In the genomic region with DNA sequence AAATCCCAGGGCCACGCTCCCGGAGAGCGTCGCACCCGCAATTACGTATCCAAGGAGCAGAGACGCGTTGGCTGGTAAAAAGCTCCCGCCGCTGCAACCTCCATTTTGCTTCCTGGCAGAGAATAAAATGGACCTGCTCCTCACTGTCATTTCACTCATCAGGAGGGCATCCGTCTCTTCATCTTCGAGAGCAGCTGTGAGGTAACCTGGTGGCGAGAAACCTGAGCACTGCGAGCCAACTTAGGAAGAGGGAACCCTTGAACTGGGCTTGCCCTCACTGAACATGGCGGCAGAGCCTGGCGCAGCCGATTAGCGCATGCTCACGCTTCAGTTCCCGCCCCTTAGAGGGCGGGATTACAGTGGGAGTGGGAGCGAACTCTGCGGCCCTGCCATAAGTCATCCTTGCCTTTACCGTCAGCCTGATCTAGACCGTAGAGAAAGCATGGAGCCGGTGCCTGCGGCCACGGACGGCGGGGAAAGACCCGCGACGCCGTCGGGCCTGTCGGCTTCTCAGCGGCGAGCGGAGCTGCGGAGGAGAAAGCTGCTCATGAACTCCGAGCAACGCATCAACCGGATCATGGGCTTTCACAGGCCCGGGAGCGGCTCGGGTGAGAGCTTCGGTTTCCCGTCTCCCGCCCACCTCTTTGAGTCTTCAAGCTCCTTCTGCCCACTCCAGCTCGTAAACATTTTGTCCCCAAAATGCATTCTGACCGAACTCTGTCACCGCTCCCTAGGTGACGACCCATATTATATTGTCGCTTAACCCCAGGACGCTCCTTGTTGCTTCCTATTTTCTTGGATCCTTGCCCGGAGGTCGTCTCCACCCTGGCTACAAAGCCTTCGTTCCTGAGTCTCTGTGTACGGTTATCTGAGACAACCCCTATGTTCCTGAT, we compare ENCODE assay signal across 8 mouse cellular contexts. TPM values are rescaled to one million over a fixed set of nuclear protein-coding genes. Genes with fewer than 3 reads are reported as not detected.
A peak's percentile ranks its signal among the peaks of the same experiment; 100 is the strongest.
DNase-seq lines count a peak whose midpoint lies in the region; ATAC-seq and TF ChIP-seq lines count a peak whose summit lies in the region.

A gene (plus strand): TSS at position 357 of the 893 bp plus-strand sequence.

- no peak for TF ChIP-seq CTCF in kidney, adult 2 months (conservative IDR thresholded peaks at IDR 0.05; ENCODE audit: insufficient read depth, insufficient read length, low read depth, low read length)
- no peak for TF ChIP-seq CTCF in spleen, adult 2 months (IDR thresholded peaks at IDR 0.05; ENCODE audit: extremely low read depth, insufficient read depth, insufficient read length, insufficient replicate concordance)

- ATAC-seq in embryonic facial prominence, embryonic 13.5 days (ENCODE audit: insufficient number of reproducible peaks, insufficient read depth, low FRiP score, low TSS enrichment, low read depth), result peak; percentile 96
- ATAC-seq in limb, embryonic 12.5 days (ENCODE audit: insufficient number of reproducible peaks, insufficient read depth, low FRiP score, low TSS enrichment, low read depth), result peak; percentile 99
- peak; percentile 98 for ATAC-seq in midbrain, embryonic 15.5 days (replicated peaks)

- no peaks in the 10 kb centered on the region for H3K27me3 ChIP-seq in embryonic facial prominence, embryonic 13.5 days
- no peaks in the 10 kb centered on the region for H3K27me3 ChIP-seq in kidney, adult 2 months (replicated peaks; ENCODE audit: control insufficient read depth, insufficient read depth, low read length)
- no peaks in the 10 kb centered on the region; the same call in 1 of the 2 replicates for H3K27me3 ChIP-seq in limb, embryonic 12.5 days
- no peaks in the 10 kb centered on the region for H3K27me3 ChIP-seq in midbrain, embryonic 15.5 days (replicated peaks)
- H3K27me3 ChIP-seq in spleen, adult 2 months (ENCODE audit: control insufficient read depth, insufficient read depth, low read length), result no peaks in the 10 kb centered on the region

- WGBS in embryonic facial prominence, embryonic 13.5 days, result under 1% methylated on average over 59 of the region's 59 CpGs
- WGBS in kidney, adult 2 months, result under 1% methylated on average over 59 of the region's 59 CpGs
- WGBS in limb, embryonic 12.5 days, result under 1% methylated on average over 59 of the region's 59 CpGs
- under 1% methylated on average over 59 of the region's 59 CpGs for WGBS in midbrain, embryonic 15.5 days
- WGBS in spleen, adult 2 months, result 1% methylated on average over 59 of the region's 59 CpGs

- H3K9ac ChIP-seq in embryonic facial prominence, embryonic 13.5 days, result peak within 1 kb of the TSS; percentile 84
- peak within 1 kb of the TSS; percentile 83 for H3K9ac ChIP-seq in limb, embryonic 12.5 days (replicated peaks)
- H3K9ac ChIP-seq in midbrain, embryonic 15.5 days, result peak within 1 kb of the TSS; percentile 89

- H3K27ac ChIP-seq in embryonic facial prominence, embryonic 13.5 days, result peak within 1 kb of the TSS; percentile 90
- peak within 1 kb of the TSS; percentile 90 for H3K27ac ChIP-seq in kidney, adult 2 months (ENCODE audit: insufficient read depth, low read depth, low read length)
- peak within 1 kb of the TSS; percentile 87 for H3K27ac ChIP-seq in limb, embryonic 12.5 days
- H3K27ac ChIP-seq in midbrain, embryonic 15.5 days, result peak within 1 kb of the TSS; percentile 93
- peak within 1 kb of the TSS; percentile 81 for H3K27ac ChIP-seq in spleen, adult 2 months (ENCODE audit: insufficient read depth, low read length)

- TF ChIP-seq POLR2A in kidney, adult 2 months (IDR thresholded peaks at IDR 0.05; ENCODE audit: low read depth, low read length), result peak; percentile 62
- peak; percentile 38 for TF ChIP-seq POLR2A in spleen, adult 2 months (IDR thresholded peaks at IDR 0.05; ENCODE audit: low read depth, low read length)

- peaks cover 26% of the 10 kb centered on the region for H3K4me1 ChIP-seq in embryonic facial prominence, embryonic 13.5 days
- H3K4me1 ChIP-seq in kidney, adult 2 months (ENCODE audit: control insufficient read depth, insufficient read depth, low read length), result 0 out of 2 replicates have a peak, but pooled peaks cover 4% of the 10 kb centered on the region
- peaks cover 22% of the 10 kb centered on the region for H3K4me1 ChIP-seq in limb, embryonic 12.5 days (replicated peaks)
- peaks cover 39% of the 10 kb centered on the region for H3K4me1 ChIP-seq in midbrain, embryonic 15.5 days
- peaks cover 8% of the 10 kb centered on the region; the same call in 1 of the 2 replicates for H3K4me1 ChIP-seq in spleen, adult 2 months (ENCODE audit: control insufficient read depth, insufficient read depth, insufficient read length)

- H3K9me3 ChIP-seq in embryonic facial prominence, embryonic 13.5 days, result no peaks in the 10 kb centered on the region
- no peaks in the 10 kb centered on the region for H3K9me3 ChIP-seq in limb, embryonic 12.5 days
- H3K9me3 ChIP-seq in midbrain, embryonic 15.5 days, result no peaks in the 10 kb centered on the region

- H3K4me2 ChIP-seq in embryonic facial prominence, embryonic 13.5 days, result peak within 1 kb of the TSS; percentile 86
- peak within 1 kb of the TSS; percentile 83 for H3K4me2 ChIP-seq in limb, embryonic 12.5 days
- H3K4me2 ChIP-seq in midbrain, embryonic 15.5 days, result peak within 1 kb of the TSS; percentile 64

- DNase-seq in 3134 (ENCODE audit: extremely low read depth, insufficient read length, low spot score), result peak; percentile 89
- DNase-seq in adrenal gland, postnatal 36 days, result peak; percentile 91 to 92
- peak; percentile 93 to 95 for DNase-seq in heart, adult 18-20 months
- DNase-seq in kidney, adult 2 months, result peak; percentile 93
- peak; percentile 70 to 81 for DNase-seq in spleen, adult 2 months (ENCODE audit: low read depth in 1 of 2, low spot score in 2 of 2)

- peaks cover 25% of the 10 kb centered on the region for H3K36me3 ChIP-seq in embryonic facial prominence, embryonic 13.5 days
- no peaks in the 10 kb centered on the region for H3K36me3 ChIP-seq in kidney, adult 2 months (ENCODE audit: control insufficient read depth, insufficient read depth, low read length)
- H3K36me3 ChIP-seq in limb, embryonic 12.5 days, result peaks cover 24% of the 10 kb centered on the region
- H3K36me3 ChIP-seq in midbrain, embryonic 15.5 days (replicated peaks), result 0 out of 2 replicates have a peak, but pooled peaks cover 4% of the 10 kb centered on the region
- peaks cover 3% of the 10 kb centered on the region; the same call in 1 of the 2 replicates for H3K36me3 ChIP-seq in spleen, adult 2 months (ENCODE audit: control insufficient read depth, insufficient read depth, low read length)

- peak within 1 kb of the TSS; percentile 86 for H3K4me3 ChIP-seq in embryonic facial prominence, embryonic 13.5 days
- peak within 1 kb of the TSS; percentile 88 for H3K4me3 ChIP-seq in kidney, adult 2 months (ENCODE audit: insufficient read depth, low read depth, low read length)
- H3K4me3 ChIP-seq in limb, embryonic 12.5 days (replicated peaks), result peak within 1 kb of the TSS; percentile 78
- H3K4me3 ChIP-seq in midbrain, embryonic 15.5 days, result peak within 1 kb of the TSS; percentile 89
- peak within 1 kb of the TSS; percentile 93 for H3K4me3 ChIP-seq in spleen, adult 2 months (ENCODE audit: extremely low read depth, insufficient read depth, insufficient read length)

RNA-seq across cellular contexts. Expression of the gene that starts here (rescaled TPM):
- 10 to 100 TPM; 32.8 to 34.0 TPM for total RNA-seq in adrenal gland, postnatal 36 days (2021)
- 76.3 and 76.5 TPM in 2 replicates for polyA plus RNA-seq in embryonic facial prominence, embryonic 13.5 days (2015; fragmentation: Nextera tagmentation; extraction: Ambion mirVana)
- 10 to 100 TPM; 11.6 to 11.7 TPM for total RNA-seq in heart, adult 18-20 months (2021)
- 21.4 and 26.6 TPM in 2 replicates for polyA plus RNA-seq in kidney, adult 2 months (2012; rRNA removed)
- 59.1 and 60.5 TPM in 2 replicates for polyA plus RNA-seq in limb, embryonic 12.5 days (2016; fragmentation: Nextera tagmentation; extraction: Ambion mirVana)
- polyA plus RNA-seq in midbrain, embryonic 15.5 days (2015; fragmentation: Nextera tagmentation; extraction: Ambion mirVana), result 94.4 and 103 TPM in 2 replicates
- polyA plus RNA-seq in spleen, adult 2 months (2012; rRNA removed), result 7.6 and 8.5 TPM in 2 replicates

Comparison
In these comparisons a context has a peak if more than half of its experiments do, and no peak if none do; other contexts are left out.
1. Peak in every context shown above with its lines: DNase-seq, ATAC-seq, H3K4me3 ChIP-seq and H3K27ac ChIP-seq.